Mouse (Mus musculus): ENCODE data around the gene Gm5134. TPM values are rescaled to one million over a fixed set of nuclear protein-coding genes. Genes with fewer than 3 reads are reported as not detected.

Gm5134 gene
- polyA plus RNA-seq, 1 experiment = not detected

DNA sequence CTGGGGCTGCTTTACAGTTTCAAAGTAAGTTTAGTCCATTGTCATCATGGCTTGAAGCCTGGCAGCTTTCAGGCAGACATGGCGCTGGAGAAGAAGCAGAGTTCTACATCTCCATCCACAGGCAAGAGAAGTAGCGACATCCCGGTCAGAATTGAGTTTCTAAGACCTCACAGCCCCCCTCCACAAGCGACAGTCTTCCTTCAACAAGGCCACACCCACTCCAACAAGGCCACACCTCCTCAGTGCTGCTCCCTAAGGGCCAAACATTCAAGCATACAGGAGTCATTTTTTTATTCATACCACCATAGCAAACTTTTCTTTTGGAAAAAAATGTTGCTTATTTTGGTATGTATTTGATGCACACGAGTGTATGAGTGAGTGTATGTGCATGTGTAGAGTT lies 76.2 kb downstream of the Gm5134 start:
- no peak overlapping the region for H3K4me3 ChIP-seq (ENCODE audit: insufficient read depth, low read depth, low read length)
- 0 out of 2 replicates have a peak, but pooled peaks cover 3% of the 10 kb centered on the region for H3K4me1 ChIP-seq (ENCODE audit: control insufficient read depth, insufficient read depth, insufficient read length, low read length)
- no peak overlapping the region for H3K27ac ChIP-seq (replicated peaks; ENCODE audit: low read depth, low read length)

GRCm38 (mm10) chr10:76031511-76032401 lies 77.4 kb downstream of the Gm5134 start:
- peak overlapping the region; percentile 93 for H3K4me3 ChIP-seq (ENCODE audit: insufficient read depth, low read depth, low read length)
- H3K4me1 ChIP-seq (ENCODE audit: control insufficient read depth, insufficient read depth, insufficient read length, low read length) = 0 out of 2 replicates have a peak, but pooled peaks cover 3% of the 10 kb centered on the region
- H3K27ac ChIP-seq (replicated peaks; ENCODE audit: low read depth, low read length) = no peak overlapping the region

DNA sequence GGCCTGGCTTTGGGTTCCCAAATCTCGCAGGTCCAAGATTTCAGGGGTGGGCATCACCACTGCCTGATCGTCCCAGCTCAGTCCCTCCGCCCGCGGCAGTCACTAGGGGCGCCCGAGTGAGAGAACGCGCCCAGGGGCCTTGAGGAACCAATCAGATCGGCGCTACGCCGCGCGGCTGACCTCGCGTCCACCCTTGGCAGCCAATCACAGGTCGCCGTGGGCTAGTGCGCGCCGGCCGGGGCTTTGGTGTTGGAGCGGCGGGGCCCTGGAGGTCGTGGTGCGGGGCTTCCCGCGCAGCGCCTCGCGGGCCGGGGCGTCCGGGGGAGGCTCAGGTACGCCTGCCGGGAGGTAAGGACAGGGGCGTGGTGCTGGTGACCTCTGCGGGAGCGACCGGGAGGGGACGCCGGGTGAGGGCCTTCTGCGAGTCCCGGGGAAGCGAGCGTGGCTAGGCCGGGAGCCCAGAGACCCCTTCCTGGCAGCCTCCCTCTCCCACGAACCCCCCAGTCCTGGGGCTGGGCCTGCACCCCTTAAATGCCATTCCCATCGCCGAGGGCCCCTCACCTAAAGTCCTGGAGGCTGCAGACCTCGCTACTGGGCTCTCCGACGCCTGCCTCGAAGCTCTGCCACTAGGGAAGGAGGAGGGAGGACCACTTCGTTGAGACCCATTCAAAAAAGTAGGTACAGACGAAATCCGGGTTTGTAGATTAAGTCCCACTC lies 78.2 kb downstream of the Gm5134 start, which contains the start of gene Zfp280b:
TSS of gene Zfp280b (plus strand) at position 249 of the 717 bp plus-strand sequence.
- no peak within 1 kb of the TSS; the same call in 1 of the 2 replicates for H3K27ac ChIP-seq (replicated peaks; ENCODE audit: low read depth, low read length)
- 0 out of 2 replicates have a peak, but pooled peaks cover 3% of the 10 kb centered on the region for H3K4me1 ChIP-seq (ENCODE audit: control insufficient read depth, insufficient read depth, insufficient read length, low read length)

DNA sequence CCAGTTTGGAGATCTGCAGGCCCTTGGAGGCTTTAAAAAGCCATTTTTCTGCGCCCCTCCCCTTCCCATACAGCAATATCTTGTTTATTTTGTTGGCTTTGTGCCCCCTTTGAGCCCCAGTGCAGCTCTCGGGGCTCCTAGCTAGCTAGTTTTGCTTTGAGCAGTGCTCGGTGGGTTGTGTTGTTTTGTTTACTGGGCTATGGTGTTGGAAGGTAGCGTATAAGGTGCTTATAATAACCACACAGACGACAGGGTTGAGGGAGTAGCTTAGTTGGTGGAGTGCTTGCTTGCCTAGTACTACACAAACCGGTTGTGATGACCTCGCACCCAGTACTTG lies 78.8 kb downstream of the Gm5134 start:
- Histone ChIP-seq H3K4me3 (ENCODE audit: insufficient read depth, low read depth, low read length) (peak overlapping the region; percentile 93), H3K27ac (replicated peaks; ENCODE audit: low read depth, low read length) (no peak overlapping the region), H3K4me1 (ENCODE audit: control insufficient read depth, insufficient read depth, insufficient read length, low read length) (0 out of 2 replicates have a peak, but pooled peaks cover 3% of the 10 kb centered on the region)

More for the DNA sequence above, 78.2 kb downstream of the Gm5134 start, which contains the start of gene Zfp280b:
- H3K4me3 ChIP-seq (ENCODE audit: insufficient read depth, low read depth, low read length) = peak within 1 kb of the TSS; percentile 93

DNA sequence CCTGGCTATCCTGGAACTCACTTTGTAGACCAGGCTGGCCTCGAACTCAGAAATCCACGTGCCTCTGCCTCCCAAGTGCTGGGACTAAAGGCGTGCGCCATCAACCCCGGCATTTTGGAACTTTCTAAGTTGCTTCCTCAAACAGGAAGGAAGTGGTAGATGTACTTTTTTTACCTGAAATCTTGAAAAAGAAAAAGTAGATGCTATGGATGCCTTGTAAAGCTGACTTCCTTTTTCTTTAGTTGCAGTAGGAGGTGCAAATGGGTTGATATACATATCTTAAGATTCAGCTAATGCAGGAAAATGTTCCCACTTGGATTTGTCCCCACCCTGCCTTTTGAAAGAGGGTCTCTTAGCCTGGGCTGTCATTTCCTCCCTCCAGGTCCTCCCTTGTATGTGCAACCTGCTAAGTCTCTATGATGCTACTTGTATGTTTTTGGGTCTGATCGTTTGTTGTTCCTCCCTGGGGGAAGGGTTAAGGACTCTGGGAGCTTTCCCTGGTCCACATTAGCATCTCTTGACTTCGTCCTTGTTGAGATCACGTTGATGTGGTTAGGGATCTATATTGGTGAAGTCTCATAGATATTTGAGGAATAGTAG lies 79.8 kb downstream of the Gm5134 start:
- no peak overlapping the region for H3K4me3 ChIP-seq (ENCODE audit: insufficient read depth, low read depth, low read length)
- H3K27ac ChIP-seq (replicated peaks; ENCODE audit: low read depth, low read length) = no peak overlapping the region
- H3K4me1 ChIP-seq (ENCODE audit: control insufficient read depth, insufficient read depth, insufficient read length, low read length) = 0 out of 2 replicates have a peak, but pooled peaks cover 3% of the 10 kb centered on the region

GRCm38 (mm10) chr10:76035277-76035676 lies 81.0 kb downstream of the Gm5134 start:
- 0 out of 2 replicates have a peak, but pooled peaks cover 3% of the 10 kb centered on the region for H3K4me1 ChIP-seq (ENCODE audit: control insufficient read depth, insufficient read depth, insufficient read length, low read length)
- H3K27ac ChIP-seq (replicated peaks; ENCODE audit: low read depth, low read length) = no peak overlapping the region
- no peak overlapping the region for H3K4me3 ChIP-seq (ENCODE audit: insufficient read depth, low read depth, low read length)

DNA sequence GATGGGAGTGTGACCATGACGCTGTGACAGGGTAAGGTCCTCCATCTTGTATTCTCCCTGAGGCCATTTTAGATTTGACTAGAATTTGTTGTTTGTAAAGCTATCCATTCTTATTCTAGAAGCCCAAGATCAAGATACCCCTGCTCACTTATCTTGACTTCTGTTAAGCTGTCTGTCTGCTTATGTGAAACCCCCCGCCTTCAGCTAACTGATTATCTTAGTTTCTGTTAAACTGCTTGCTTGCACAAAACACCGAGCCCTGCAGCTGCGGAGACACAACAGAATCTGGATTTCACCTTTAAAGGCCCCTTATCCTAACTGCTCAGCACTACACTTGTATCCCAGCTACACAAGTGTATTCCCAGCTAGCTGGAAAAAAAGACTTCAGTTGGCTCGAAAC lies 82.6 kb downstream of the Gm5134 start:
- no peak overlapping the region for H3K27ac ChIP-seq (replicated peaks; ENCODE audit: low read depth, low read length)
- H3K4me1 ChIP-seq (ENCODE audit: control insufficient read depth, insufficient read depth, insufficient read length, low read length) = 0 out of 2 replicates have a peak, but pooled peaks cover 3% of the 10 kb centered on the region
- H3K4me3 ChIP-seq (ENCODE audit: insufficient read depth, low read depth, low read length) = no peak overlapping the region

DNA sequence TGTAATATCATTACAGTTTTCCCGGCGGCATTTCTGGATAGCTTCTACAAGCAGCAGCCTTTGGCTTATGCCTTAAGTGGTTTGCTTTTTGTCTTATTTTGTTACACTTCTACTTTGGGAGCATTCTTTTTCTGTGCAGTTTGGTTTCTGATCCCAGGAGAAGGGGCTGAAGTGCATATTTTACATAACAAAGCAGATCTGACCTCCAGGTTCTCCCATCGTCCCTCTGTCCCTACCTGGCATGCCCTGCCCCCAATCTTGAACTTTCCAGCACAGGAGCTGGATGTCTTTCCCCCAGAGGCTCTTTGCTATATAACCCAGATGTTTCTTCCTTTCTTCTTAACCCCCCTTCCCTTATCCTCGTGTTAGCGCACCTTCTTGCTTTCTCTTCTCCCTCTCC lies 91.0 kb downstream of the Gm5134 start:
- no peaks in the 10 kb centered on the region for H3K4me1 ChIP-seq (ENCODE audit: control insufficient read depth, insufficient read depth, insufficient read length, low read length)
- H3K27ac ChIP-seq (replicated peaks; ENCODE audit: low read depth, low read length) = no peak overlapping the region
- H3K4me3 ChIP-seq (ENCODE audit: insufficient read depth, low read depth, low read length) = no peak overlapping the region

DNA sequence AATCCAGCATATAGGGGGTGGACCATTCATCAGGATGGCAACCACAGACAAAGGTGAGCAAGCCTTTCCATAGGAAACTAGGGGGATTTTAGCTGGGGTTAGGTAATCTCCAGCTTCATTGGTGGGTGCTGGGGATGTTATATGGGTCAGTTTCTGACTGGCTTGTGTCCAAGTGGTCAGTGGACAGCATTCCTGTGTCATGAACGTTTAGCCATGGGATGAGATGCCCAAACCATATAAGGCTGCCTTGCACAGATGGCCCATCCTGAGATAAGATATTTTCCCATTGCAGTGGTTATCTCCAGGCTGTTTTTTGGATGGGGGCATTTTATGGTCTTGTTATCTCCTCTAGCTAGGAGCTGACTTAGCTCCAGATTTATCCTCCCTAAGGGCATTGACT lies 92.4 kb downstream of the Gm5134 start:
- H3K27ac ChIP-seq (replicated peaks; ENCODE audit: low read depth, low read length) = no peak overlapping the region
- no peak overlapping the region for H3K4me3 ChIP-seq (ENCODE audit: insufficient read depth, low read depth, low read length)
- H3K4me1 ChIP-seq (ENCODE audit: control insufficient read depth, insufficient read depth, insufficient read length, low read length) = no peaks in the 10 kb centered on the region

- no peak overlapping the region for H3K27ac ChIP-seq (replicated peaks; ENCODE audit: low read depth, low read length)
- no peaks in the 10 kb centered on the region for H3K4me1 ChIP-seq (ENCODE audit: control insufficient read depth, insufficient read depth, insufficient read length, low read length)
- H3K4me3 ChIP-seq (ENCODE audit: insufficient read depth, low read depth, low read length) = no peak overlapping the region
Observed at GRCm38 (mm10) chr10:76047182-76047869, 93.0 kb downstream of the Gm5134 start.

DNA sequence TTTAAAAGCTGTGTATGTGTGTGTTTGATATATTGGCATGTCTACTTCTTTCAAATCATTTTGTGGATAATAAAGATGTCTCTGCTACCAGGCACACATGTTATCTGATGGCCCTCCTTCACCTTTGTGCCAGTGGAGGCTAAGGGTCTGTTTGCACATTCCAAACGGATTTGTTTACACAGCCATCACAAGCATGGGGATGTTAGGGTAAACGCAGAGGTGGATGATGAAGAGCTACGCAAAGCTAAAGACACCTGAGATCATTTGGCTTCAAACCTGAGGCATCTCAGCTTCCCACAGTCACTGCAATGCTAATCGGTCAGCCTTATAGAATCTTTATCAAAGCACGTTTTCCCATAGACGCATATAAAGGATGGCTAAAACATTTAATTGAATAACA lies 94.7 kb downstream of the Gm5134 start:
- no peak overlapping the region for H3K4me3 ChIP-seq (ENCODE audit: insufficient read depth, low read depth, low read length)
- H3K4me1 ChIP-seq (ENCODE audit: control insufficient read depth, insufficient read depth, insufficient read length, low read length) = no peaks in the 10 kb centered on the region
- H3K27ac ChIP-seq (replicated peaks; ENCODE audit: low read depth, low read length) = no peak overlapping the region

DNA sequence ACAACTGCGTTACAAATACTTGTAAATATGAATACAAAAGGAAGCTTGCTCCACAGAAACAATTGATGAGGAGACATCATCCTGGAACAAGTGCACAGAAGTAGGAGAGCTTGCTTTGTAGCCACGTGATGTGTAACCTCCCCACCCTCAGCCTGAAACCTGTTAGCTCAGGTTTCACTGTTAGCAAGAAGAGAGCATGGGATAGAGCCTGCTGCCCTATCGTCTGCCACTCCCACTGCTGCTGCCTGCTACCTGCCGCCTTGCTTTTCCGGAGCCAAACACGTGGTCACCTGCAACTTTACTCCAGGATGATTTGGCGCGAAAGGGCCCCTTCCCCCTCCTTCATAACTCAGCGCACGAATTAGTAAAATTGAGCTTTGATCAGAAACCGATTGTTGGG lies 97.5 kb downstream of the Gm5134 start:
- Histone ChIP-seq H3K4me3 (ENCODE audit: insufficient read depth, low read depth, low read length) (no peak overlapping the region), H3K4me1 (ENCODE audit: control insufficient read depth, insufficient read depth, insufficient read length, low read length) (no peaks in the 10 kb centered on the region), H3K27ac (replicated peaks; ENCODE audit: low read depth, low read length) (no peak overlapping the region)

Data from brown adipose tissue, adult 24 weeks (tissue).